Mouse (Mus musculus): ENCODE measurements around the gene Hoxc9.

DNA sequence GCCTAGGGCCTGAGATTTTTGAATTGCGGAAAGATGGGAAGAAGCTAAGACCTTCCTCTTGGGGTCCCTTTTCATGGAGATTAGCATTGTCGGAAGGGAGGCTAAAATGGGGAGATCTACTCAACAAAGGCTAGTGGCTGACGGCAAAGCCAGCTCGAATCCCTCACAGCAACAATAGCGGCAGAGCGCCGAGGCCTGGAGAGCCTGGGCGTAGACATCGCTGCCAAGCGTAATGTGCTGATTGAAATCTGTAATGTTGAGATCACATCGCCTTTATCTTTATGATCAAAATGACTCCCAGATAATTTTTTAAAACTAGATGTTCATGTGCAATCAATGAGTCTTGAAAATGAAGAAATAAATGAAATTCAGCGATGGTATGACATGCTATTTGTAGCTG lies 41.8 kb upstream of the Hoxc9 start:
- TF ChIP-seq MAFK (IDR thresholded peaks at IDR 0.05; ENCODE audit: insufficient read depth, low read depth, low read length) (no peak), ZNF384 (IDR thresholded peaks at IDR 0.05; ENCODE audit: low read depth, low read length) (no peak), ZC3H11A (IDR thresholded peaks at IDR 0.05; ENCODE audit: borderline replicate concordance, low read depth, low read length) (no peak), CHD2 (IDR thresholded peaks at IDR 0.05; ENCODE audit: low read depth, low read length) (no peak), HCFC1 (IDR thresholded peaks at IDR 0.05; ENCODE audit: borderline replicate concordance, insufficient read depth, low read length) (no peak)

Data from ES-E14 (cell line).